Mouse (Mus musculus): ENCODE data around the gene Smdt1. TPM values are rescaled to one million over a fixed set of nuclear protein-coding genes. Genes with fewer than 3 reads are reported as not detected.

Gene Smdt1
- polyA plus RNA-seq, 1 experiment: 279 TPM

Other genes starting within 250 kb of the Smdt1 start
- 16.3 and 16.5 TPM in 2 replicates for gene Ccdc134, start 211.0 kb upstream of the Smdt1 start, polyA plus RNA-seq (2012; rRNA removed)
- gene Srebf2, start 191.8 kb upstream of the Smdt1 start, polyA plus RNA-seq (2012; rRNA removed): 138 and 166 TPM in 2 replicates
- gene Shisa8, start 126.1 kb upstream of the Smdt1 start, polyA plus RNA-seq (2012; rRNA removed): 5.3 and 6.7 TPM in 2 replicates
- gene Tnfrsf13c, start 114.6 kb upstream of the Smdt1 start, polyA plus RNA-seq (2012; rRNA removed): 0.48 and 0.76 TPM in 2 replicates
- 6.7 and 7.0 TPM in 2 replicates for gene Cenpm, start 94.2 kb upstream of the Smdt1 start, polyA plus RNA-seq (2012; rRNA removed)
- 155 TPM in 2 replicates for gene 1500009C09Rik, start 86.6 kb upstream of the Smdt1 start, polyA plus RNA-seq (2012; rRNA removed)
- 367 and 405 TPM in 2 replicates for gene Sept3, start 64.1 kb upstream of the Smdt1 start, polyA plus RNA-seq (2012; rRNA removed)
- 0.13 TPM in 1 of 2 replicates, not detected in the other for gene Wbp2nl, start 40.0 kb upstream of the Smdt1 start, polyA plus RNA-seq (2012; rRNA removed)
- 52.8 and 54.8 TPM in 2 replicates for gene Naga, start within 50 bp of the Smdt1 start, polyA plus RNA-seq (2012; rRNA removed)
- gene Pheta2, start within 50 bp of the Smdt1 start, polyA plus RNA-seq (2012; rRNA removed): 0.49 and 0.52 TPM in 2 replicates
- 461 and 466 TPM in 2 replicates for gene Ndufa6, start 15.4 kb downstream of the Smdt1 start, polyA plus RNA-seq (2012; rRNA removed)
- 50.3 and 57.9 TPM in 2 replicates for gene Cyp2d22, start 41.3 kb downstream of the Smdt1 start, polyA plus RNA-seq (2012; rRNA removed)
- not detected in 2 replicates for gene Cyp2d11, start 55.1 kb downstream of the Smdt1 start, polyA plus RNA-seq (2012; rRNA removed)
- not detected in 2 replicates for gene Cyp2d10, start 68.2 kb downstream of the Smdt1 start, polyA plus RNA-seq (2012; rRNA removed)
- gene Cyp2d9, start 94.5 kb downstream of the Smdt1 start, polyA plus RNA-seq (2012; rRNA removed): not detected in 2 replicates
- not detected in 2 replicates for gene Cyp2d12, start 216.1 kb downstream of the Smdt1 start, polyA plus RNA-seq (2012; rRNA removed)

All from cortical plate, adult 2 months (tissue).